Mouse (Mus musculus) stomach, postnatal 0 days (tissue): ENCODE measurements around the gene Mfsd6l.

Source experiments
- CTCF ChIP-seq: IDR thresholded peaks from 2 replicates; pipeline ENCODE4 v1.5.1; 2016; ENCODE audit warnings: antibody characterized with exemption, low read depth, mild to moderate bottlenecking, moderate library complexity
- EP300 ChIP-seq: optimal IDR thresholded peaks from 2 replicates; pipeline ENCODE3; 2016; ENCODE audit warnings: antibody characterized with exemption

- TF ChIP-seq EP300 (no peak), CTCF (no peak)
These were observed 44.6 kb downstream of the Mfsd6l start for GRCm38 (mm10) chr11:68600551-68601021.
